Mouse (Mus musculus): ENCODE measurements around the gene D5Ertd579e. TPM values are rescaled to one million over a fixed set of nuclear protein-coding genes. Genes with fewer than 3 reads are reported as not detected.

D5Ertd579e gene
- total RNA-seq, 2 experiments from 2014 or later = 88.8 to 95.6 TPM

- intact Hi-C loops (cut with DNase I) = loop anchor here (5.0 to 10.0 kb wide), 3 partner anchors 50 to 163 kb away; partner anchors contain the start of genes Bloc1s4, Ccdc96 and Tada2b
- peak; percentile 98 to 99 for DNase-seq (ENCODE audit: low spot score in 2 of 2)
Observed at GRCm38 (mm10) chr5:36581924-36582642, 113.7 kb downstream of the D5Ertd579e start.

GRCm38 (mm10) chr5:36581259-36581923 lies 114.4 kb downstream of the D5Ertd579e start:
- DNase-seq (ENCODE audit: low spot score in 2 of 2) = no peak
- intact Hi-C loops (cut with DNase I) = loop anchor here (5.0 to 10.0 kb wide), 3 partner anchors 49 to 163 kb away; partner anchors contain the start of genes Bloc1s4, Ccdc96 and Tada2b

- intact Hi-C loops (cut with DNase I) = loop anchor here (5.0 to 10.0 kb wide), 3 partner anchors 48 to 165 kb away; partner anchors contain the start of genes Bloc1s4, Ccdc96 and Tada2b
- DNase-seq (ENCODE audit: low spot score in 2 of 2) = no peak
Observed at GRCm38 (mm10) chr5:36579967-36580366, 115.9 kb downstream of the D5Ertd579e start.

DNA sequence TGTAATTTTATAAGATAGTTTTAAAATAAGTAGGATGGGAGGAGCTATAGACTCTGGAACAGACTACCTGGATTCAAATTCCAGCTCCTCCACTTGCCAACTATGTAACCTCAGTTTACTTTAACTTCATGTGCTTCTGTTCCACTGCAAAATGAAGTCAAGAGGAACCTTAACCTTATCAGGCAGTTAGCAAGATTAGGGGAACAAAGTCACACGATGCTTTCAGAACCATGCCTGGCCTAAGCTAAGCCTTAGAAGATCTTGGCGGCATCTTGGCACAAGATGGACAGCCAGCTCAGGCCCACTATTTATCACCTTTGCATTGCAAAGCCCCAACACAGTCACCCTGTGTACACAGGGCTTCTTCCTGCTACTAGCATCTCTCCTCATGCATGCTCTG lies 116.8 kb downstream of the D5Ertd579e start:
- no peak for DNase-seq (ENCODE audit: low spot score in 2 of 2)
- intact Hi-C loops (cut with DNase I) = no loop called here

DNA sequence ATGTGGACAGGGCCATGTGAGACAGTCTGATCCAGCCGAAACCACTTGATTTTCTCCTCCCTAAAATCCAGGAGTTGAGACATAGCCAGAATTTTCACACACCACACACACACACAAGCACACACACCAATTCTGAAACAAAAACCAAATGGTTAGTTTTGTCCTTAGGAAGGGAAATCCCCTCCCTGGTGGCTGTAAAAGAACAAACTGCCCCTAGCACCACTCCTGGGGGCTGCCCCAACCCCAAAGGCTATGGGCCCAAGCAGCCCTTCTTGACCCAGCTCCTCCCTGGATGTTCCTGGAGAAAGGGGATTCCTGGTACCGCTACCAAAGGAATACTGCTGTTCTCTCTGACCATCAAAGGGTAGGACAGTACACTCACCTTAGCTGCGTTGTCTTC lies 119.4 kb downstream of the D5Ertd579e start:
- intact Hi-C loops (cut with DNase I) = no loop called here
- no peak for DNase-seq (ENCODE audit: low spot score in 2 of 2)

DNA sequence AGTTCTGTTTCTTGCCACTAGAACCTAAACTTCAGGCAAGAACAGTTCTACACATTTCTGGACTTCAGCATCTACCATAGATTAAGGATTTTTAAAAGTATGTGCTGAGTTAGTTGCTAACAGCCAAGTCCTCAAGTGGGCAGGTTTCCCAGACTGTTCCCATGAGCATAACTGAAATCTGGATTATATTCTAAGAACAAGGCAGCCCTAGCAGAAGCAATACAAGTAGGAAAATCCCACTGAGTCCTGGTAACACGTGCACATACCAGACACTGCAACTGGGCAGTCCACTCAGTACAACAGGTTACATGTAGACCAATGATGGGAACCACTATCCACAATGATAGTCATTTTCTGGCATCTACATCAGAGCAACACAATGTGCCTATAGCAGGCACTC lies 120.1 kb downstream of the D5Ertd579e start:
- peak; percentile 47 to 62 for DNase-seq (ENCODE audit: low spot score in 2 of 2)
- intact Hi-C loops (cut with DNase I) = no loop called here

GRCm38 (mm10) chr5:36575227-36575626 lies 120.6 kb downstream of the D5Ertd579e start:
- intact Hi-C loops (cut with DNase I) = no loop called here
- no peak for DNase-seq (ENCODE audit: low spot score in 2 of 2)

- no peak for DNase-seq (ENCODE audit: low spot score in 2 of 2)
- intact Hi-C loops (cut with DNase I) = no loop called here
Observed at GRCm38 (mm10) chr5:36574147-36574870, 121.5 kb downstream of the D5Ertd579e start.

DNA sequence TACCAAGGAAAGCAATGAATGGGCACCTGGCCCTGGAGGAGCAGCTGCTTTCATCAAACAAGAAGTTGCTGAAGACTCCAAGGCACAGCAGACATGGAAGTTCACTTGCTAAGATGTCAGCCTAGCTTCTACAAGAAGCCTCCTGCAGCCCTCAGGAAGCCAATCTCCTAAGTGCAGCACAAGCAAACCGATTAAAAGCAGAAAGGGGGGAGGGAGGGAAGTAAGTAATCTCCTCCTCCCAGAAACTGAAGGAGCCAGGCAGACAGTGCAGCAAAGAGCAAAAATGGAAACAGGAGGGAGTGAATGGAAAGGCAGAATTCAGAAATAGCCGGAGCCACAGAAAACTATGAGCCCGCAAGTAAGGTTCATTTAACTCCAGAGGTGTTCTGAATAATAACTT lies 122.5 kb downstream of the D5Ertd579e start:
- intact Hi-C loops (cut with DNase I) = no loop called here

GRCm38 (mm10) chr5:36571371-36571770 lies 124.5 kb downstream of the D5Ertd579e start:
- intact Hi-C loops (cut with DNase I) = no loop called here
- DNase-seq (ENCODE audit: low spot score in 2 of 2) = no peak

More for the DNA sequence above, 122.5 kb downstream of the D5Ertd579e start:
- DNase-seq (ENCODE audit: low spot score in 2 of 2) = no peak

- intact Hi-C loops (cut with DNase I) = no loop called here
- no peak for DNase-seq (ENCODE audit: low spot score in 2 of 2)
Observed at GRCm38 (mm10) chr5:36570546-36571245, 125.1 kb downstream of the D5Ertd579e start.

- intact Hi-C loops (cut with DNase I) = no loop called here
- no peak for DNase-seq (ENCODE audit: low spot score in 2 of 2)
Observed at GRCm38 (mm10) chr5:36570098-36570497, 125.7 kb downstream of the D5Ertd579e start.

DNA sequence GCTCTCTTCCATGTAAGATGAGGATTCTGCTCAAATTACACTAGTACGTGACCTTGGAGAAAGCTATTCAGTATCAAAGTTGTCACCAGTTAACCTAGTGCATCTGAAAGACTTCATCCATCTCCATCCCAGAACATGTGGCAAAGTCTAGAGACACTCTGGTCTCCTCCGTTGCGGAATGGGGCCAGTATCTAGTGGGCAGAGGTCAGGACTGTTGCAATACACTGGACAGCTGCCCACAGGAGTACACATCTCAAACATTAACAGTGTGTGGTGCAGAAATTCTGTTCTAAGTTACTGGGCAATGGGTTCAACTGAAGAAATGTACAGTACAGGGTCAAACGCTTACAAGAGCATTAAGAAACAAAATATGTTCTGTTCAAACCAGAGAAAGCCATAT lies 127.7 kb downstream of the D5Ertd579e start:
- intact Hi-C loops (cut with DNase I) = no loop called here
- no peak for DNase-seq (ENCODE audit: low spot score in 2 of 2)

- no peak for DNase-seq (ENCODE audit: low spot score in 2 of 2)
- intact Hi-C loops (cut with DNase I) = no loop called here
Observed at GRCm38 (mm10) chr5:36567627-36568026, 128.2 kb downstream of the D5Ertd579e start.

DNA sequence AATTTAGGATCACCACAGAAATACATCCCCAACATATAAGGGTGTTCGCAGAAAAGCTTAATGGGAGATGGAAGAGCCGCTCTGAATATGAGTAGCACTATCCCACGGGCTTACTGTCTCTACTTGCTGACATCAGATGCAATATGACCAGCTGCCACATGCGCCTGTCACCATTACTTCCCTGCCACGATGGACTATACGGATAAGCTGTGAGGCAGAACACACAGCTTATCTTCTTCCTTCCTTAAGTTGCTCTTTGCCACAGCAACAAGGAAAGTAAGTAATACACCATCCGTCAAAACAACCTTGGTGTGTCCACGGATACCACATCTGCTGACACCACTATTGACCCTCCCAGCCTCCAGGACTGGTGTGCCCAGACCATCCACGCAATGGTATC lies 131.3 kb downstream of the D5Ertd579e start:
- intact Hi-C loops (cut with DNase I) = no loop called here

DNA sequence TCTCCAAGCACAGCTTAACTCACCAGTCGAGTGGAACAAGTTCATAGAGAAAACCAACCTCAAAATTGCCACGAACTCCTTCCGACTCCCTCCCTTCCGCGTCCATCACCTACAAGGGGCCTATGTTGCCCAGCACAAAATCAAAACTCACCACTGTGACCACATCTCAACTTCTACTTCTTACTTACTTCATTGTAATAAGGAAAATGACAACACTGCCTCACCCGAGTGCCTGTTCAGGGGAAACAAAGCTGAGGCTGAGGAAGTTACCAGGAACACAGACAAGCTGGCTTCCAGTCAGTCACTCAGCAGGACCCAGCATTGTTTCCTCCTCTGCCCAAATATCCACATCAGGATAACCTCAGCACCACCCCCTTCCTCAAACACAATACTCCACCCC lies 132.1 kb downstream of the D5Ertd579e start:
- DNase-seq (ENCODE audit: low spot score in 2 of 2) = no peak
- intact Hi-C loops (cut with DNase I) = no loop called here

More for the DNA sequence above, 131.3 kb downstream of the D5Ertd579e start:
- DNase-seq (ENCODE audit: low spot score in 2 of 2) = no peak

DNA sequence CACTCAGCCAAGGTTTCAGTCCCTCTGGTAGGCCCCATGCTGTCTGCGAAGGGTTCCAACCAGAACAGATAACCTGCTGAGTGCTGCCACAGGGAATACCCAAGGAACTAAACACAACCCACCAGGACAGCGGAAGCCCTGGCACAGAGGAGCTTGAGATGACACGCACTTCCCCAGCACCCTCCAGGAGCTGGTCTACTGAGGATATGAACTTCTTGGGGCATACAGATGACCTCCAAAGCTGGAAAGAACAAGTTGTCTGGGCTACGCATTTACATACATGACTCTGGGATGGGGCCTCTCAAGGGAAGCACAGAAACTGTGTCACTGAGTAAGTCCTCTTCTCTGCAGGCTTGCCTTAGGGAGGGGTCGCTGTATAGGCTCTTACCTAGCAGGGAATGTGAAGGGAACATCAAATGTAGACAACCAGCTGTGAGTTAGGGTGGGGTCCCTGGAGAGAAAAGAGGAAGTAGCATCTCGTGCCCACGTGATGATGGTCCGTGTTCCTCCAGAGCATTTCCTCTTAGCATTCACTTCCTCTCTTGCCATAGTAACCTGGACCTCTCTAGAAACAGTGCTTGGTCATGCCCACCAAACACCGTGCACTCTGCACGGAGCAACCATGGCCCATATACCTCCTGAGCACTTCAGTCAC lies 132.9 kb downstream of the D5Ertd579e start:
- intact Hi-C loops (cut with DNase I) = no loop called here
- peak in 1 of 2 experiments; percentile 31 for DNase-seq (ENCODE audit: low spot score in 2 of 2)

DNA sequence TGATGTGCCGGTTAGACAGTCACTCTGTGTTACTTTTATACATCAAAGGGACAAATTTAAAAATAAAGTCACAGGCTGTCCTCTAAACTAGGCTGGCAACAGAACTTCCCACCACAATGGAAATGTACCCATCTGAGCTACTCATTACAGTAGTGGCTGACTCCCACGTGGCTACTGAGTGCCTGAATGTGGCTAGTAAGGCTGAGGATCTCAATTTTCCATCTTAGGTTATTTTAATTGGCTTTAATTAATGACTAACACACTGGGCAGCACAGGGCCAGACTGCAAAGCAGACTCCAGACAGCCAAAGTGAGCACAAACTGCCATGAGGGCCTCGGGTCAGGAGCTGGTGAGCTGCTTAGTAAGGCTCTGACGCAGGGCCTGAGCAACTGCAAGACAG lies 134.3 kb downstream of the D5Ertd579e start:
- DNase-seq (ENCODE audit: low spot score in 2 of 2) = peak in 1 of 2 experiments; percentile 52
- intact Hi-C loops (cut with DNase I) = no loop called here

DNA sequence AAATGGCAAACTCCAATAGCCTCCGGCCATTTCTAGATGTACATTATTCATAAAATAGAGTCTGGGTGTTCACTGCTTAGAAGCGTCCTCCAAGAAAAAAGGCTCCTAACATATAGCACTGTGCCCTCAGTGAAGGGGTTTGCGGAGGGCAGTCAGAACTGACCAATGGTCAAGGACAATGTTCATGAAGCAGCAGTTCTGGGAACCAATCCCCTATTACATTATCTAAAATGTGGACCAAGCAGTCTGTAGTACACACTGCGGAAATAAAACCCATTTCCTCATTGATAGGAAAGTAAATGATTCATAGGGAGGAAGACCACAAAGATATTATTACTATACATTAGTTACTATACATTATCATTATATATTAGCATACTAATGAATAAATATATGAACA lies 135.3 kb downstream of the D5Ertd579e start:
- intact Hi-C loops (cut with DNase I) = no loop called here
- DNase-seq (ENCODE audit: low spot score in 2 of 2) = no peak

Data from left cerebral cortex, postnatal 14 days (tissue).